Mouse (Mus musculus): ENCODE results near the gene Hrh2.

Hrh2 gene

DNA sequence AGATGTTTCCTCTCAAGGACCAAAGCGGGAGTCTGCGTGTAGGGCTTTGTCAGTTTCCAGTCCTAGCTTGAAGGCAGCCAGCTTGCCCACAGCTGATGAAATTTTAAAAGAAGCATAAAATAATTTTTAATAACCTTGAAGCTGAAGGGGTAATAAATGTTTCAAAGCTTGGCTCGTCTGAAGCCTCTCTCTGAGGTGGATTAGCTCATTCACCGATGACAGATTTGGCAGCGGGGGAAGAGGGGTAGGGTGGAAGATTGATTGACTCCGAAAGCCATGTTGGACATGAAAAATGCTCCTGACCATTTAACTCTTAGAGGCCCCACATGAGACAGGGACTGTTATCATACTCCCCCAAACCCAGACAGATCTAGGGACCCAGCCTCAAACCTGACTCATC is 71.7 kb downstream of the Hrh2 start:
- DNase-seq (ENCODE audit: low spot score in 2 of 2) = no peak

DNA sequence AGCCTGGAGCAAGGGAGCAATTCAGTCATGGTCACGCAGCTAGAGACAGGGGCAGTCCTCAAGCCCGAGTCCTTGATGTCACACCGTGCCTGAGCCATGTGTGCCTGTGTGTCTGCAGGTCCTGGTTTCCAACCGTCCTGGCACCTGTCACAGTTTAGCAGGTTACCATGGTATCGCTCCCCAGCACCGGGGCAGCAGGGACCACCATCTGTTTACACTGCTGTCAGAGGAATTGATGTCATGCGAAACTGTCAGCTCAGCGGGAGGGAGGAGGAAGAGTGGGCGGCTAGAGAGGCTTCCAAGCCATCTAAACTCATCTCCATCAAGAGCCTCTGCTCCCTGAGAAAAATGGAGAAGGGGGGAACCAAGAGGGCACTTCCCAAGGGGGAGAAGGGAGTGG is 74.5 kb downstream of the Hrh2 start:
- DNase-seq (ENCODE audit: low spot score in 2 of 2) = no peak

DNA sequence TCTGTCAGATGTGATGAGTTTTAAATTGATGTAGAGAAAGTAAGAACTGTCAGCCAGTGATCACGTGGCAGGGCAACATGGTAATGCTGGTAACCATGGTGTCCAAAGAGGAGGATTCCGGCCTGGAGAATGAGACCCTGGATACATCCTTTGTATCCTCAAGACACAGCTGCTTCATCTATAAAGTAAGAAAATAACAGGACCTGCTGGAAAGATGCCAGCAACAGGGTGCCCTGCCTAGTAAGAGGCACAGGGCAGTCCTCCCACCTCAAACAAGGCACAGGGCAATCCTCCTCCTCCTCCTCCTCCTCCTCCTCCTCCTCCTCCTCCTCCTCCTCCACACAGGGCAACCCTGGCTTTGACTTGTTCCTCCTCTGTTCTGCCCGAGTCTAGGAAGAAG is 77.2 kb downstream of the Hrh2 start:
- no peak for DNase-seq (ENCODE audit: low spot score in 2 of 2)

DNA sequence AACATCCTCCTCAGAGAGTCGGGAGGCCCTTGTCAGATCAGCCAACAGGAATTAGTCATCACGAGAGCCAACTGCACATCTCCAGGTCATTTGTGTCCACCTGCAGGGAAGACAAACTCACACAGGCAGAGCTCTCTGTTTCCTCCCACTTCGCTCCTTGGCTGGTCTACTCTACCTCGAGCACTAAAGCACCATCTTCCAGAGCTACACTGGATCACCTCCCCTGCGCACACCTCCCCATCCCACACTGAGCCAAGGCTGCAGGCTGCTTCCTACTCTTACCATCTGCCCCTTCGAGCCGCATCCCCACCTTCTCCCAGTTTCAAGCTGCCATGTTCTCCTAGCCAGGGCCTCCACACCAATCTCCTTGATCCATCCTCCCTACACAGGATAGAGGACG is 77.7 kb downstream of the Hrh2 start:
- DNase-seq (ENCODE audit: low spot score in 2 of 2) = no peak

DNA sequence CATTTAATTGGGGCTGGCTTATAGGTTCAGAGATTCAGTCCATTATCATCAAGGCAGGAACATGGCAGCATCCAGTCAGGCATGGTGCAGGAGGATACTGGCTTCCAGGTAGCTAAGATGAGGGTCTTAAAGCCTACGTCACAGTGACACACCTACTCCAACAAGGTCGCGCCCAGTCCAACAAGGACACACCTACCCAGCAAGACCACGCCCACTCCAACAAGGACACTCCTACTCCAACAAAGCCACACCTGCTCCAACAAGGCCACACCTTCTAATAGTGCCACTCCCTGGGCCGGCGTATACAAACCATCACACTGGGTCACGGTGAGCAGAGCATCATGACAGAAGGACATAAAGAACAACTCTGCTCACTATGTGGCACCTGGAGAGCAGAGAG is 80.1 kb downstream of the Hrh2 start:
- DNase-seq (ENCODE audit: low spot score in 2 of 2) = no peak

DNA sequence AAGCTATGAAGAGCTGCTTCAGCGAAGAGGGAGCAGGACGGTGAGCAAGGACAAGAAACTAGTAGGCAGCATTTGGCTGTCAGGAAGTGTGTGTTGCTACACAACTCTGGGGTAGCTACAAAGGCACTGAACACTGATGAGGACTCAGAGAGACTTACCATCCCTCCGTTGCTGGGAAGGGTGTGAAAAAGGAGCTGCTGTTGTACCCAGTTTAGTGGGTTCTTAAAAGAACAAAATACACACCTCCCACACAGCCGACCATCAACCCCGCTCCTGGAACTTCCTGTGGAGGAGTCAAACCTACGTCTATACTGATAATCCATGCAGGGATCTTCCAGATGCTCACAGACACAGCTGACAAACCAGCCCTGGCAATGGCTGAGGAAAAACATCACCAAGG is 85.5 kb downstream of the Hrh2 start:
- DNase-seq (ENCODE audit: low spot score in 2 of 2) = no peak

DNA sequence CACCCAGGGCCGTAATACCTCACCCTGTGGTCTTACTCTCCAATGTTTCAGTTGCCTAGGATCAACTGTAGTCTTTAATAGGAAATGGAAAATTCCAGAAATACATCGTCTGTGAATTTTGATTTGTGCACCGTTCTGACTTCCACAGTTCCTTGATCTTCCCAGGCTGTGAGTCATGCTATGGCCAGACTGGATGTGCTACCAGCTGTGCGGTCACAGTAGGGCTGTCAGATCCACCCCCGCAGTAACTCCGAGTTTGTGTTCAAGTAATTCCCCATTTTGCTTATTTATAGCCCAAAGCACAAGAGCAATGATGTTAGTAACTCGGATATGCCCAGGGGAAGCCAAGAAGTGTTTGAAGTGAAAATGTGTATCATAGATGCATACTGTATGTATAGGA is 88.4 kb downstream of the Hrh2 start:
- DNase-seq (ENCODE audit: low spot score in 2 of 2) = no peak

DNA sequence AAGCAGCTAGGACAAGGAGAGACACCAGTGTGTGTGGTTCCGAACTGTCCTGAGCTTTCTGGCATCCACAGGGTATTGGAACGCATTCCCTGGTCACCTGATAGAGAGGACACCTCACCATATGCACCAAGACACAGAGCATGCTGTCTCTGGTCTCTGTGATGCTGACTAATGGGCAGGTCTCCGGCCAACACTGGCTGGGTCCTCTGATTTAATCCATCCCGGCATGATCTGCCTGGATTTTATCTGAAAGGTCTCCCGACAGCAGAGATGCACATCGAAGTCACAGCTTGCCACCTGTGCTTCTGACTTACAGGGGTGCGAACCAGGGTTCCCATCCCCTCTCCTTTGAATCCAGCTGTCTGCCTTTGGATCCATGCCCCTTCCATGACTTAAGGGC is 89.2 kb downstream of the Hrh2 start:
- DNase-seq (ENCODE audit: low spot score in 2 of 2) = no peak

DNA sequence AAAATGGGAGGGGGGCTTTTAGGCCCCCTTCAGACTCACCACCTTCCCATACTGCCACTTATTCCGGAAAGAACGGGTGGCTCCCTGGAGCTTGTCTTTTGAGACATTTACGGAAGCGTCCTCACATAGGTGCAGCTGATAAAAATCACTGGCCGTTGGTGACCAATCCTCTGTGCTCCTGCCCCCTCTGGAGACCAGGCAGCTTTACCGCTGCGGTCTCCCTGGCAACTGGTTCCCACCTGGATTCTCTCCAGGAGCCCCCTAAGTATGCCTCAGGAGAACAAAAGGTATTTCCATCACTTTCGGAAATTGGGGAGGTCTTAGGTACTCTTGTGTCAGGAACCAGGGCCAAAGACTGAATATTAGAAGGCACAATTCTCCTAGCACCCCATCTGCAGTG is 89.7 kb downstream of the Hrh2 start:
- DNase-seq (ENCODE audit: low spot score in 2 of 2) = no peak

DNA sequence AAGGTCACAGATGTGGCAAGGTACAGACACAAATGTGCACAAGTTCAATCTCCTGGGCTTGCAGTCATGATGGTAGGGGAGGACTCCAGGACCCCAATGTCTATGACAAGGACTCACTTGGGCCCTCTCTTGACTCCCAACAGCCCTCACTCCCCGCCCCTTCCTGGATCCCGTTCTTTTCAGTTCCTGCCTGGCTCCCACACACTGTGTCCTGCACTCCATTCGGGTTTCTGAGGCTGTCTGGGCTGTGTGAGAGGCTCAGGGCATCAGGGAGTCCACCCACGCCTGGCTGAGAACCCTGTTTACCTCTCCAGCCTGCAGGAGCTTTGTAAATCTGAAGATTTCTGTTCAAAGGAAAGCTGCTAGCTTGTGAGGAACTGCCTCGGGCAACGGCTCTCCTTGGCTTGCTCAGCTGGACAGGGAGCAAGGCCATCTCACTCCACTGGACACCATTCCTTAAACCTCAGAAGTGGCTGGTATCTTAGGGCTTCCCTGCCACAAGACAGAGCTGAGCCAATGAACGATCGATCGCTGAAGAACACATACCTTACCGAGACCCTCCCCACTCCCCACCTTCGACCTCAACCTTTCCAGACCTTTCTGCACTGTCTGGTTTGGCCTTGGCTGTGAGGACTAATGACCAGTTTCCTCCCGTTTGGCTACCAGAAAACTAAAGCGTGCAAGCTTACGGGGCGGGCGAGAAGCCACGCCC is 90.4 kb downstream of the Hrh2 start:
- DNase-seq (ENCODE audit: low spot score in 2 of 2) = no peak

DNA sequence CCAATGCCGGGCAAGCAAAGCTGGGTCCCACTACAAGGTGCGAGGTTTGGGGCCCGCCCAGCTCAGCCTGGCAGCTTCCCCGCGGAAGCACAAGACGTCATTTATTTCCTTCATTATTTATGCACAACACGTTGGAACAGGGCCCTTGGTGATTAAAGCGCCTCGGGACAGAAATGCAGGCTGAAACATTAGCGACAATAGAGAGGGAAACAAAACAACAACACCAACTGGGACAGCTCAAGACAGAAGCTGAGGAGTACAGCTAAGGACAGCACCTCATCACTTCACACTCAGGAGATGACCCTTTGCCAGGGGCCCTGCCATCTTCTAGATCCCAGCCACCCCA is 90.9 kb downstream of the Hrh2 start:
- DNase-seq (ENCODE audit: low spot score in 2 of 2) = no peak
